Mouse (Mus musculus) neural tube, embryonic 14.5 days (tissue): ENCODE data around the gene Ebf1. TPM values are rescaled to one million over a fixed set of nuclear protein-coding genes. Genes with fewer than 3 reads are reported as not detected.
A peak's percentile ranks its signal among the peaks of the same experiment; 100 is the strongest.

Experiments
- ATAC-seq: fragments of 200-750 bp; cut with Nextera tagmentation; 2 replicates; pipeline ENCODE4 v1.8.0; 2017; ENCODE audit warnings: low read depth, mild to moderate bottlenecking, moderate TSS enrichment, moderate library complexity
- H3K27ac ChIP-seq: fragments of 300-500 bp; sonication (generic); 2 replicates; pipeline ENCODE4 v1.5.1; 2014; ENCODE audit warnings: low read depth, mild to moderate bottlenecking, control low read depth, low read length, moderate library complexity, mixed read lengths
- H3K27me3 ChIP-seq: fragments of 300-500 bp; sonication (generic); 2 replicates; pipeline ENCODE4 v1.6.1; 2014; ENCODE audit warnings: low read length; ENCODE audit not compliant: control insufficient read depth, insufficient read depth
- H3K36me3 ChIP-seq: fragments of 300-500 bp; sonication (generic); 2 replicates; pipeline ENCODE4 v1.6.1; 2014; ENCODE audit warnings: low read length, mixed read lengths; ENCODE audit not compliant: control insufficient read depth, insufficient read depth
- H3K4me1 ChIP-seq: fragments of 300-500 bp; sonication (generic); 2 replicates; pipeline ENCODE4 v1.6.1; 2014; ENCODE audit warnings: low read length; ENCODE audit not compliant: control insufficient read depth, insufficient read depth
- H3K4me2 ChIP-seq: fragments of 300-500 bp; sonication (generic); 2 replicates; pipeline ENCODE4 v1.6.1; 2014; ENCODE audit warnings: mild to moderate bottlenecking, low read depth, low read length, control low read depth
- H3K4me3 ChIP-seq: fragments of 300-500 bp; sonication (generic); 2 replicates; pipeline ENCODE4 v1.5.1; 2014; ENCODE audit warnings: low read depth, low read length, control low read depth, mixed read lengths
- H3K9ac ChIP-seq: fragments of 300-500 bp; sonication (generic); replicated peaks from 2 replicates; pipeline ENCODE4 v1.6.1; 2014; ENCODE audit warnings: low read depth, mild to moderate bottlenecking, control low read depth, low read length, mixed read lengths
- H3K9me3 ChIP-seq: fragments of 300-500 bp; sonication (generic); 2 replicates; pipeline ENCODE4 v1.6.1; 2016; ENCODE audit warnings: low read length; ENCODE audit not compliant: control insufficient read depth
- WGBS: fragments of 180-500 bp; shearing (Covaris S2); extraction: QIAGEN DNeasy Blood & Tissue Kit; methylation state at CpG from one replicate; pipeline ENCODE4 v1.1.7; 2014; 5-methylcytosine and 5-hydroxymethylcytosine counted together
- polyA plus RNA-seq: library from polyadenylated mRNA; unstranded; fragments of >200 nt; fragmentation: Nextera tagmentation; extraction: Ambion mirVana; gene quantifications from 2 replicates; pipeline ENCODE4 v1.2.1, GENCODE M21; 2014

Gene Ebf1
- polyA plus RNA-seq, 1 experiment from 2014 or later, result 226 TPM

GRCm38 (mm10) chr11:44593016-44593415 lies 24.1 kb upstream of the Ebf1 start:
- H3K9ac ChIP-seq, result no peak overlapping the region
- no peak overlapping the region for H3K27ac ChIP-seq
- no peak for ATAC-seq
- no peaks in the 10 kb centered on the region for H3K36me3 ChIP-seq
- no peaks in the 10 kb centered on the region for H3K27me3 ChIP-seq
- no peak overlapping the region for H3K4me2 ChIP-seq
- H3K4me1 ChIP-seq, result no peaks in the 10 kb centered on the region
- 94% methylated on average over 6 of the region's 6 CpGs for WGBS
- H3K4me3 ChIP-seq, result no peak overlapping the region
- no peaks in the 10 kb centered on the region for H3K9me3 ChIP-seq

GRCm38 (mm10) chr11:44594768-44595167 lies 22.3 kb upstream of the Ebf1 start:
- H3K27me3 ChIP-seq, result no peaks in the 10 kb centered on the region
- no peak overlapping the region for H3K4me3 ChIP-seq
- no peaks in the 10 kb centered on the region for H3K36me3 ChIP-seq
- no peak for ATAC-seq
- no peak overlapping the region for H3K27ac ChIP-seq
- no peaks in the 10 kb centered on the region for H3K9me3 ChIP-seq
- no peak overlapping the region for H3K4me2 ChIP-seq
- H3K4me1 ChIP-seq, result no peaks in the 10 kb centered on the region
- 87% methylated on average over 3 of the region's 3 CpGs for WGBS
- H3K9ac ChIP-seq, result no peak overlapping the region

- H3K27me3 ChIP-seq, result no peaks in the 10 kb centered on the region; the same call in 1 of the 2 replicates
- H3K4me2 ChIP-seq, result no peak overlapping the region
- no peak overlapping the region for H3K9ac ChIP-seq
- WGBS, result 87% methylated on average over 8 of the region's 8 CpGs
- H3K4me1 ChIP-seq, result peaks cover 6% of the 10 kb centered on the region; the same call in 1 of the 2 replicates
- H3K4me3 ChIP-seq, result no peak overlapping the region
- H3K27ac ChIP-seq, result no peak overlapping the region
- ATAC-seq, result no peak
- no peaks in the 10 kb centered on the region for H3K9me3 ChIP-seq
- H3K36me3 ChIP-seq, result no peaks in the 10 kb centered on the region
These were observed 10.2 kb upstream of the Ebf1 start for GRCm38 (mm10) chr11:44606881-44607280.

DNA sequence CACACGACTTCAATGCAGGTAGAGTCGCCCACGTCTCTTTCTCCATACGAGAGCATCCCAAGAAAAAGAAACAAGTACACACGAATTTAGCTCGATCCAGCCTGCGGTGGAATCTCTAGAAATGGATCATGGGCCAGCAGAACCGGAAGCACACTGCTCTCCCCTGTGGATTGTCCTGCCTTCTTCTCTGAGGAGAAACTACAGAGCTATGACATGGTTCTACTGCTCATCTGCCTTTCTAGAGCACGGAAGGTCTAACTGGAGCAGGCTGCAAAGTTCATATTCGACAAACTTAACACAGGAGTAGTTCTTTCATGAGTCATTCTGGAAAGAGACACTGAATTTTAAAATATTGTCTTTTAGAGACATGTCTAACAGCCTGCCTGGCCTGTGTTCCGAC lies 8.5 kb upstream of the Ebf1 start:
- WGBS, result 85% methylated on average over 11 of the region's 11 CpGs

DNA sequence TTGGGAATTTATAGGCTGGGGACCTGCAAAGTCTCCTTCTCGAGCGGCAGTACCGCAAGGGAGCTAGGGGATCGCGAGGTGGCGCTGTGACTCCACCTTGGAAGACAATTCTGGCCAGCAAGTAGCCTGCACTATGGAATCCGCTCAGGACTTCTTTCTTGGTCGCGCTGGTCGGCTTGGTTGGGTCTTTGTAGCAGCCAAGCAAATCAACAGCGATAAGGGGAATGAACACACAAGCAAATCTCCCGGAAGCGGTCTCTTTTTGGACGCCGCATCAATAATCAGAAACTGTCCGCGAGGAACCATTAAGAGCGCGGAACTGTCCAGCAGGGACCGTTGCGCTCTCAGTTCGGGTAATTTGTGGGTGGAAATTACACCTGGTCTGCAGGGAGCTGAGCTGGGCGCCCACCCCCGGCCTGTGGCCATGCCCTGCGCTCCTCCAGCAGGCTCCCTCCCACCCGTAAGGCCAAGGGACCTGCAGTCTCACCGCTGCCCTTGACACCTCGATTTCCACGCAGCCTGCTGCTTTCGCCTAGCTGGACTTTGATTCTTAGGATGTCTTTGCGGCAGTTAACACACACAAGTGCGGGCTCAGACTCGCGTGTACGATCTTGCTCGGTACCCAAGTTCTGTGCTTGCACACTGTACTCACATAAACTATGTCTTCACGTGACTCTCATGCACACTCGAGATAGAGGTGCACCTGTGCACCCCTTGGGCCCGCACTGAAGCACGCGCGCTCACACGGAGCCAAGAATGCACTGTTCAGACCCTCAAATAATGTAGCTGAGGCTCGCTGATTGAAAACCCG lies 5.9 kb upstream of the Ebf1 start:
- Histone ChIP-seq H3K4me1 (peaks cover 13% of the 10 kb centered on the region), H3K9me3 (no peaks in the 10 kb centered on the region), H3K4me3 (peak overlapping the region; percentile 32), H3K4me2 (peak overlapping the region; percentile 85), H3K9ac (peak overlapping the region; percentile 46), H3K27ac (0 out of 2 replicates have a peak overlapping the region, but pooled peaks have one; percentile 25), H3K36me3 (no peaks in the 10 kb centered on the region), H3K27me3 (no peaks in the 10 kb centered on the region; the same call in 1 of the 2 replicates)
- 1% methylated on average over 45 of the region's 45 CpGs for WGBS
- ATAC-seq, result peak; percentile 90

More for the DNA sequence above, 8.5 kb upstream of the Ebf1 start:
- H3K4me2 ChIP-seq, result no peak overlapping the region
- no peak overlapping the region for H3K4me3 ChIP-seq
- H3K9ac ChIP-seq, result no peak overlapping the region
- no peaks in the 10 kb centered on the region for H3K36me3 ChIP-seq
- no peak overlapping the region for H3K27ac ChIP-seq
- H3K27me3 ChIP-seq, result no peaks in the 10 kb centered on the region; the same call in 1 of the 2 replicates
- no peak for ATAC-seq
- H3K9me3 ChIP-seq, result no peaks in the 10 kb centered on the region
- peaks cover 13% of the 10 kb centered on the region for H3K4me1 ChIP-seq

DNA sequence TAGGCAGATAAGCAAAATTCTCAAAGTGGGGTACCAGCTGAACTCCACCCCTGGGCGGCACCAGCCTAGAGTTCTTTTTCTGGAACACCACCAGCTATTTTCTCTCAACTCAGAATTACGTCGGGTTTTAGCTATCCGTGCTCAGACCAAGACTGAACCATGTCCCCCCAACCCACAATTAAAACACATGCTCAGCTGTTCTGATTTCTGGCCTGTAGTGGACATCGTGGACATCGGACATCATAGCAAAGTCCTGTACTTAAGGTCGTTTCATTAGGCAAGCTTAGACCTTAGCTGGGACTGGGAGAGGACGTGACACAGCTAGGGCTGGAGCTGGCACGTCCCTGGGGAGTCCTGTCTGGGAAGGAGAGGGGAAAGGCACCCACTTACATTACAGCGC lies 5.0 kb upstream of the Ebf1 start:
- Histone ChIP-seq H3K4me3 (no peak overlapping the region), H3K27me3 (no peaks in the 10 kb centered on the region; the same call in 1 of the 2 replicates), H3K9ac (no peak overlapping the region), H3K27ac (no peak overlapping the region), H3K9me3 (no peaks in the 10 kb centered on the region), H3K4me2 (peak overlapping the region; percentile 85; the same call in 1 of the 2 replicates), H3K36me3 (no peaks in the 10 kb centered on the region), H3K4me1 (peaks cover 13% of the 10 kb centered on the region)
- 5% methylated on average over 10 of the region's 10 CpGs for WGBS
- no peak for ATAC-seq

GRCm38 (mm10) chr11:44612681-44613410 lies 4.3 kb upstream of the Ebf1 start:
- no peaks in the 10 kb centered on the region; the same call in 1 of the 2 replicates for H3K27me3 ChIP-seq
- H3K4me1 ChIP-seq, result peaks cover 13% of the 10 kb centered on the region
- H3K4me3 ChIP-seq, result peak overlapping the region; percentile 24
- no peaks in the 10 kb centered on the region for H3K36me3 ChIP-seq
- peak overlapping the region; percentile 41 for H3K9ac ChIP-seq
- 2% methylated on average over 38 of the region's 38 CpGs for WGBS
- no peaks in the 10 kb centered on the region for H3K9me3 ChIP-seq
- no peak for ATAC-seq
- H3K27ac ChIP-seq, result no peak overlapping the region
- peak overlapping the region; percentile 62 for H3K4me2 ChIP-seq

- WGBS, result 11% methylated on average over 14 of the region's 14 CpGs
These were observed 3.5 kb upstream of the Ebf1 start for GRCm38 (mm10) chr11:44613411-44614180.

More at GRCm38 (mm10) chr11:44613411-44614180, 3.5 kb upstream of the Ebf1 start:
- Histone ChIP-seq H3K4me3 (peak overlapping the region; percentile 24), H3K9me3 (no peaks in the 10 kb centered on the region), H3K4me2 (peak overlapping the region; percentile 62), H3K36me3 (no peaks in the 10 kb centered on the region), H3K9ac (peak overlapping the region; percentile 41), H3K4me1 (peaks cover 13% of the 10 kb centered on the region), H3K27ac (no peak overlapping the region), H3K27me3 (no peaks in the 10 kb centered on the region; the same call in 1 of the 2 replicates)
- no peak for ATAC-seq
